Mouse (Mus musculus): ENCODE measurements around the gene Abcc5. TPM values are rescaled to one million over a fixed set of nuclear protein-coding genes. Genes with fewer than 3 reads are reported as not detected.

Gene Abcc5
- polyA plus RNA-seq, 1 experiment from 2014 or later, result 66.9 TPM

Other genes with a start within 250 kb of the Abcc5 start
- 0.29 and 0.77 TPM in 2 replicates for gene Map6d1, start 185.0 kb downstream of the Abcc5 start, polyA plus RNA-seq (2015; fragmentation: Nextera tagmentation; extraction: Ambion mirVana)
- gene Parl, start 124.0 kb downstream of the Abcc5 start, polyA plus RNA-seq (2015; fragmentation: Nextera tagmentation; extraction: Ambion mirVana), result 86.1 and 91.2 TPM in 2 replicates
- gene Cyp2ab1, start 101.0 kb downstream of the Abcc5 start, polyA plus RNA-seq (2015; fragmentation: Nextera tagmentation; extraction: Ambion mirVana), result not detected in 2 replicates
- gene Eif2b5, start 72.4 kb upstream of the Abcc5 start, polyA plus RNA-seq (2015; fragmentation: Nextera tagmentation; extraction: Ambion mirVana), result 119 and 121 TPM in 2 replicates
- 20.6 and 31.7 TPM in 2 replicates for gene Dvl3, start 90.6 kb upstream of the Abcc5 start, polyA plus RNA-seq (2015; fragmentation: Nextera tagmentation; extraction: Ambion mirVana)
- 691 and 699 TPM in 2 replicates for gene Ap2m1, start 109.1 kb upstream of the Abcc5 start, polyA plus RNA-seq (2015; fragmentation: Nextera tagmentation; extraction: Ambion mirVana)
- gene Abcf3, start 122.2 kb upstream of the Abcc5 start, polyA plus RNA-seq (2015; fragmentation: Nextera tagmentation; extraction: Ambion mirVana), result 64.8 and 75.2 TPM in 2 replicates
- gene Vwa5b2, start 163.1 kb upstream of the Abcc5 start, polyA plus RNA-seq (2015; fragmentation: Nextera tagmentation; extraction: Ambion mirVana), result 0.69 and 2.0 TPM in 2 replicates
- gene Eef1akmt4, start 185.2 kb upstream of the Abcc5 start, polyA plus RNA-seq (2015; fragmentation: Nextera tagmentation; extraction: Ambion mirVana), result 33.3 and 37.4 TPM in 2 replicates
- not detected in 2 replicates for gene Gm49333, start 185.2 kb upstream of the Abcc5 start, polyA plus RNA-seq (2015; fragmentation: Nextera tagmentation; extraction: Ambion mirVana)
- gene Alg3, start 185.3 kb upstream of the Abcc5 start, polyA plus RNA-seq (2015; fragmentation: Nextera tagmentation; extraction: Ambion mirVana), result 44.7 and 49.5 TPM in 2 replicates
- gene Camk2n2, start 194.9 kb upstream of the Abcc5 start, polyA plus RNA-seq (2015; fragmentation: Nextera tagmentation; extraction: Ambion mirVana), result 0.45 and 0.84 TPM in 2 replicates
- gene Ece2, start 203.4 kb upstream of the Abcc5 start, polyA plus RNA-seq (2015; fragmentation: Nextera tagmentation; extraction: Ambion mirVana), result 3.5 and 3.6 TPM in 2 replicates
- 377 and 378 TPM in 2 replicates for gene Psmd2, start 225.3 kb upstream of the Abcc5 start, polyA plus RNA-seq (2015; fragmentation: Nextera tagmentation; extraction: Ambion mirVana)
- gene Eif4g1, start 241.9 kb upstream of the Abcc5 start, polyA plus RNA-seq (2015; fragmentation: Nextera tagmentation; extraction: Ambion mirVana), result 183 and 193 TPM in 2 replicates

Measured in kidney, embryonic 16.5 days (tissue).